Mouse (Mus musculus) bone marrow, adult 2 months (tissue): ENCODE measurements around the gene Gm11127.

Experiments used
- CTCF ChIP-seq: fragments of 200-500 bp; IDR thresholded peaks from 2 replicates; pipeline ENCODE4 v1.5.1; 2011; ENCODE audit warnings: low read length, control low read depth; ENCODE audit not compliant: control insufficient read depth, insufficient read depth
- POLR2A ChIP-seq: fragments of 200-500 bp; IDR thresholded peaks from 2 replicates; pipeline ENCODE4 v1.6.1; 2011; ENCODE audit warnings: low read depth, mild to moderate bottlenecking, control low read depth, low read length, borderline replicate concordance; ENCODE audit not compliant: control insufficient read depth

DNA sequence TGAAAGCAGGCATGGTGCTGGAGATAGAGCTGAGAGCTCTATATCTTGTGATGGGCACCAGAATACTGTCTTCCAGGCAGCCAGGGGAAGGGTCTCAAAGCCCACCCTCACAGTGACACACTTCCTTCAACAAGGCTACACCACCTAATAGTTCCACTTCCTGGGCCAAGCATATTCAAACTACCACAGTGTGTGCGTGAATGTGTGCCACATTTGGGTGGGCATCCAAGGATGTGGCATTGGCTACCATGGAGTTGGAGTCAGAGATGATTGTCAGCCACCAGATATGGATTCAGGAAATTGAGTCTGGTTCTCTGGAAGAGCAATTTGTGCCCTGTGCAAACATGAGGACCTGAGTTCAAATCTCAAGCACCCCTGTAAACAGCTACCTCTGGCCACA is 36.9 kb downstream of the Gm11127 start:
- TF ChIP-seq CTCF (no peak), POLR2A (no peak)
